Mouse (Mus musculus): Measurements from ENCODE around the gene Atp5e. TPM values are rescaled to one million over a fixed set of nuclear protein-coding genes. Genes with fewer than 3 reads are reported as not detected.

The Atp5e gene
- polyA plus RNA-seq (2016; fragmentation: Nextera tagmentation; extraction: Ambion mirVana): 569 and 605 TPM in 2 replicates

GRCm38 (mm10) chr2:174463789-174464523 is at the start of gene Atp5e:
Gene Atp5e, minus strand, starts transcription at chr2:174464105.
- H3K27me3 ChIP-seq (ENCODE audit: low read depth, poor library complexity, severe bottlenecking): no peaks in the 10 kb centered on the region
- peaks cover 75% of the 10 kb centered on the region for H3K36me3 ChIP-seq
- peaks cover 17% of the 10 kb centered on the region for H3K4me1 ChIP-seq
- no peaks in the 10 kb centered on the region for H3K9me3 ChIP-seq (replicated peaks)
- peak within 1 kb of the TSS; percentile 94 for H3K27ac ChIP-seq (replicated peaks)
- peak; percentile 94 for DNase-seq (ENCODE audit: low spot score)
- 3% methylated on average over 48 of the region's 48 CpGs for WGBS
- H3K4me3 ChIP-seq: peak within 1 kb of the TSS; percentile 67

GRCm38 (mm10) chr2:174509825-174510224 is 45.9 kb upstream of the Atp5e start:
- Histone ChIP-seq H3K4me3 (no peak overlapping the region), H3K36me3 (no peaks in the 10 kb centered on the region), H3K4me1 (no peaks in the 10 kb centered on the region), H3K9me3 (replicated peaks) (no peaks in the 10 kb centered on the region), H3K27me3 (ENCODE audit: low read depth, poor library complexity, severe bottlenecking) (no peaks in the 10 kb centered on the region), H3K27ac (replicated peaks) (no peak overlapping the region)
- no peak for DNase-seq (ENCODE audit: low spot score)
- WGBS: 96% methylated on average over 8 of the region's 8 CpGs

- H3K4me1 ChIP-seq: no peaks in the 10 kb centered on the region
- H3K4me3 ChIP-seq: no peak overlapping the region
- H3K27me3 ChIP-seq (ENCODE audit: low read depth, poor library complexity, severe bottlenecking): no peaks in the 10 kb centered on the region
- no peaks in the 10 kb centered on the region for H3K36me3 ChIP-seq
- no peaks in the 10 kb centered on the region for H3K9me3 ChIP-seq (replicated peaks)
- DNase-seq (ENCODE audit: low spot score): no peak
- no peak overlapping the region for H3K27ac ChIP-seq (replicated peaks)
- WGBS: 87% methylated on average over 4 of the region's 4 CpGs
These were observed 44.1 kb upstream of the Atp5e start for GRCm38 (mm10) chr2:174507998-174508397.

- no peak overlapping the region for H3K4me3 ChIP-seq
- H3K4me1 ChIP-seq: no peaks in the 10 kb centered on the region
- H3K27ac ChIP-seq (replicated peaks): no peak overlapping the region
- no peaks in the 10 kb centered on the region for H3K9me3 ChIP-seq (replicated peaks)
- 89% methylated on average over 25 of the region's 25 CpGs for WGBS
- H3K27me3 ChIP-seq (ENCODE audit: low read depth, poor library complexity, severe bottlenecking): no peaks in the 10 kb centered on the region
- DNase-seq (ENCODE audit: low spot score): no peak
- no peaks in the 10 kb centered on the region for H3K36me3 ChIP-seq
These were observed 39.0 kb upstream of the Atp5e start for GRCm38 (mm10) chr2:174502831-174503460.

- DNase-seq (ENCODE audit: low spot score): no peak
- Histone ChIP-seq H3K9me3 (replicated peaks) (no peaks in the 10 kb centered on the region), H3K4me1 (no peaks in the 10 kb centered on the region), H3K27me3 (ENCODE audit: low read depth, poor library complexity, severe bottlenecking) (no peaks in the 10 kb centered on the region), H3K36me3 (no peaks in the 10 kb centered on the region), H3K27ac (replicated peaks) (no peak overlapping the region), H3K4me3 (no peak overlapping the region)
- WGBS: 76% methylated on average over 5 of the region's 5 CpGs
These were observed 38.4 kb upstream of the Atp5e start for GRCm38 (mm10) chr2:174502321-174502720.

- WGBS: 92% methylated on average over 8 of the region's 8 CpGs
- no peaks in the 10 kb centered on the region for H3K36me3 ChIP-seq
- H3K4me3 ChIP-seq: no peak overlapping the region
- H3K4me1 ChIP-seq: no peaks in the 10 kb centered on the region
- no peaks in the 10 kb centered on the region for H3K27me3 ChIP-seq (ENCODE audit: low read depth, poor library complexity, severe bottlenecking)
- no peak overlapping the region for H3K27ac ChIP-seq (replicated peaks)
- H3K9me3 ChIP-seq (replicated peaks): no peaks in the 10 kb centered on the region
- no peak for DNase-seq (ENCODE audit: low spot score)
These were observed 37.6 kb upstream of the Atp5e start for GRCm38 (mm10) chr2:174501517-174501916.

- no peaks in the 10 kb centered on the region for H3K27me3 ChIP-seq (ENCODE audit: low read depth, poor library complexity, severe bottlenecking)
- no peaks in the 10 kb centered on the region for H3K9me3 ChIP-seq (replicated peaks)
- no peak for DNase-seq (ENCODE audit: low spot score)
- H3K36me3 ChIP-seq: no peaks in the 10 kb centered on the region
- H3K4me3 ChIP-seq: no peak overlapping the region
- no peaks in the 10 kb centered on the region for H3K4me1 ChIP-seq
- 87% methylated on average over 14 of the region's 14 CpGs for WGBS
- H3K27ac ChIP-seq (replicated peaks): no peak overlapping the region
These were observed 37.1 kb upstream of the Atp5e start for GRCm38 (mm10) chr2:174500814-174501503.

- WGBS: 72% methylated on average over 2 of the region's 2 CpGs
- H3K27me3 ChIP-seq (ENCODE audit: low read depth, poor library complexity, severe bottlenecking): no peaks in the 10 kb centered on the region
- H3K27ac ChIP-seq (replicated peaks): no peak overlapping the region
- no peaks in the 10 kb centered on the region for H3K36me3 ChIP-seq
- H3K9me3 ChIP-seq (replicated peaks): no peaks in the 10 kb centered on the region
- no peaks in the 10 kb centered on the region for H3K4me1 ChIP-seq
- H3K4me3 ChIP-seq: no peak overlapping the region
- DNase-seq (ENCODE audit: low spot score): no peak
These were observed 29.0 kb upstream of the Atp5e start for GRCm38 (mm10) chr2:174492858-174493257.

GRCm38 (mm10) chr2:174487005-174487404 is 23.1 kb upstream of the Atp5e start:
- 86% methylated on average over 5 of the region's 5 CpGs for WGBS
- H3K27ac ChIP-seq (replicated peaks): no peak overlapping the region
- H3K27me3 ChIP-seq (ENCODE audit: low read depth, poor library complexity, severe bottlenecking): no peaks in the 10 kb centered on the region
- no peaks in the 10 kb centered on the region for H3K9me3 ChIP-seq (replicated peaks)
- no peak for DNase-seq (ENCODE audit: low spot score)
- no peak overlapping the region for H3K4me3 ChIP-seq
- no peaks in the 10 kb centered on the region for H3K36me3 ChIP-seq
- no peaks in the 10 kb centered on the region for H3K4me1 ChIP-seq

GRCm38 (mm10) chr2:174478746-174479145 is 14.8 kb upstream of the Atp5e start:
- H3K36me3 ChIP-seq: no peaks in the 10 kb centered on the region
- 73% methylated on average over 5 of the region's 5 CpGs for WGBS
- no peak overlapping the region for H3K4me3 ChIP-seq
- no peak overlapping the region for H3K27ac ChIP-seq (replicated peaks)
- H3K27me3 ChIP-seq (ENCODE audit: low read depth, poor library complexity, severe bottlenecking): no peaks in the 10 kb centered on the region
- H3K9me3 ChIP-seq (replicated peaks): no peaks in the 10 kb centered on the region
- no peak for DNase-seq (ENCODE audit: low spot score)
- H3K4me1 ChIP-seq: peaks cover under 1% of the 10 kb centered on the region

GRCm38 (mm10) chr2:174477543-174478319 is 13.8 kb upstream of the Atp5e start:
- DNase-seq (ENCODE audit: low spot score): no peak
- WGBS: 83% methylated on average over 3 of the region's 3 CpGs

GRCm38 (mm10) chr2:174473550-174473927 is 9.6 kb upstream of the Atp5e start:
- no peak for DNase-seq (ENCODE audit: low spot score)
- WGBS: 87% methylated on average over 5 of the region's 5 CpGs

More at GRCm38 (mm10) chr2:174477543-174478319, 13.8 kb upstream of the Atp5e start:
- no peaks in the 10 kb centered on the region for H3K27me3 ChIP-seq (ENCODE audit: low read depth, poor library complexity, severe bottlenecking)
- H3K27ac ChIP-seq (replicated peaks): no peak overlapping the region
- no peaks in the 10 kb centered on the region for H3K36me3 ChIP-seq
- H3K4me3 ChIP-seq: no peak overlapping the region
- peaks cover 8% of the 10 kb centered on the region for H3K4me1 ChIP-seq
- H3K9me3 ChIP-seq (replicated peaks): no peaks in the 10 kb centered on the region

More at GRCm38 (mm10) chr2:174473550-174473927, 9.6 kb upstream of the Atp5e start:
- H3K4me3 ChIP-seq: peak overlapping the region; percentile 68
- H3K4me1 ChIP-seq: peaks cover 27% of the 10 kb centered on the region
- H3K36me3 ChIP-seq: peaks cover 33% of the 10 kb centered on the region
- H3K27ac ChIP-seq (replicated peaks): peak overlapping the region; percentile 91
- no peaks in the 10 kb centered on the region for H3K9me3 ChIP-seq (replicated peaks)
- H3K27me3 ChIP-seq (ENCODE audit: low read depth, poor library complexity, severe bottlenecking): no peaks in the 10 kb centered on the region
